Mouse (Mus musculus): ENCODE measurements around the gene Slc6a20b. TPM values are rescaled to one million over a fixed set of nuclear protein-coding genes. Genes with fewer than 3 reads are reported as not detected.

Gene Slc6a20b
- total and polyA plus RNA-seq, 3 experiments, result 0.02 TPM; not detected in 2

- Histone ChIP-seq H3K27me3 (ENCODE audit: control insufficient read depth, insufficient read depth, low read length) (no peaks in the 10 kb centered on the region), H3K79me2 (replicated peaks; ENCODE audit: control insufficient read depth, insufficient read depth, low read length) (no peaks in the 10 kb centered on the region), H3K4me3 (no peak overlapping the region), H3K36me3 (ENCODE audit: control insufficient read depth, insufficient read depth, low read length) (no peaks in the 10 kb centered on the region), H3K4me1 (ENCODE audit: control insufficient read depth, insufficient read depth, low read length) (no peaks in the 10 kb centered on the region; the same call in 1 of the 2 replicates), H3K27ac (no peak overlapping the region), H3K9ac (ENCODE audit: low read depth, low read length) (no peak overlapping the region)
- no peak for TF ChIP-seq CTCF (IDR thresholded peaks at IDR 0.05)
- no peak for TF ChIP-seq EP300 (IDR thresholded peaks at IDR 0.05; ENCODE audit: insufficient read depth, low read depth, low read length)
- WGBS, result 72% methylated on average over 1 of the region's 1 CpGs
- intact Hi-C loops (cut with DNase I), result no loop called here
- DNase-seq, result no peak
Measured at GRCm38 (mm10) chr9:123601529-123601928, 30.8 kb downstream of the Slc6a20b start.

GRCm38 (mm10) chr9:123597376-123597775 is 35.0 kb downstream of the Slc6a20b start:
- intact Hi-C loops (cut with DNase I), result no loop called here
- TF ChIP-seq EP300 (IDR thresholded peaks at IDR 0.05; ENCODE audit: insufficient read depth, low read depth, low read length) (no peak), POLR2A (IDR thresholded peaks at IDR 0.05; ENCODE audit: insufficient read depth, low read depth, low read length) (no peak), CTCF (IDR thresholded peaks at IDR 0.05) (no peak)

DNA sequence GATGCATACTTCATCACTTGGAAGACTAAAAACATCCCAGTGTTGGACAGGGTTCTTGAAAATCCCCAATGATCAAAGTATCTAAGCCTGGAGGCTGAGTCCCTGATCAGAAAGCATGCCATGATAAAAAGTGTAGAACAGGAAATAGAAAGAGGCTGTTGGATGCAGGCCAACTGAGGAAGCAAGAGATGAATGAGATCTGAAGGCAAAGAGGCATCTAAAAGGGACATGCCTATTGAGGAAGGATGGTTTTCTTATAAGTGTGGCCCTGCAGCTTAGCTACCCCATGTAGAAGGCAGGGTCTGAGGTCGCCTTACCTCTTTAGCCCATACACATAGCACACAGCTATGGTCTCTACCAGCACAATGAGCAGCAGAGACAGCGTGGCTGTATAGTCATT is 35.5 kb downstream of the Slc6a20b start:
- Histone ChIP-seq H3K4me1 (ENCODE audit: control insufficient read depth, insufficient read depth, low read length) (no peaks in the 10 kb centered on the region; the same call in 1 of the 2 replicates), H3K36me3 (ENCODE audit: control insufficient read depth, insufficient read depth, low read length) (no peaks in the 10 kb centered on the region; the same call in 1 of the 2 replicates), H3K27me3 (ENCODE audit: control insufficient read depth, insufficient read depth, low read length) (no peaks in the 10 kb centered on the region), H3K79me2 (replicated peaks; ENCODE audit: control insufficient read depth, insufficient read depth, low read length) (no peaks in the 10 kb centered on the region), H3K4me3 (no peak overlapping the region), H3K27ac (no peak overlapping the region), H3K9ac (ENCODE audit: low read depth, low read length) (no peak overlapping the region)
- 98% methylated on average over 2 of the region's 2 CpGs for WGBS
- intact Hi-C loops (cut with DNase I), result no loop called here
- DNase-seq, result no peak
- TF ChIP-seq POLR2A (IDR thresholded peaks at IDR 0.05; ENCODE audit: insufficient read depth, low read depth, low read length) (no peak), EP300 (IDR thresholded peaks at IDR 0.05; ENCODE audit: insufficient read depth, low read depth, low read length) (no peak), CTCF (IDR thresholded peaks at IDR 0.05) (no peak)

More at GRCm38 (mm10) chr9:123597376-123597775, 35.0 kb downstream of the Slc6a20b start:
- DNase-seq, result no peak
- Histone ChIP-seq H3K27me3 (ENCODE audit: control insufficient read depth, insufficient read depth, low read length) (no peaks in the 10 kb centered on the region), H3K4me3 (no peak overlapping the region), H3K9ac (ENCODE audit: low read depth, low read length) (no peak overlapping the region), H3K36me3 (ENCODE audit: control insufficient read depth, insufficient read depth, low read length) (no peaks in the 10 kb centered on the region; the same call in 1 of the 2 replicates), H3K79me2 (replicated peaks; ENCODE audit: control insufficient read depth, insufficient read depth, low read length) (no peaks in the 10 kb centered on the region), H3K4me1 (ENCODE audit: control insufficient read depth, insufficient read depth, low read length) (no peaks in the 10 kb centered on the region; the same call in 1 of the 2 replicates), H3K27ac (no peak overlapping the region)
- WGBS, result 93% methylated on average over 2 of the region's 2 CpGs

- Histone ChIP-seq H3K27ac (no peak overlapping the region), H3K79me2 (replicated peaks; ENCODE audit: control insufficient read depth, insufficient read depth, low read length) (no peaks in the 10 kb centered on the region), H3K27me3 (ENCODE audit: control insufficient read depth, insufficient read depth, low read length) (no peaks in the 10 kb centered on the region), H3K4me1 (ENCODE audit: control insufficient read depth, insufficient read depth, low read length) (no peaks in the 10 kb centered on the region; the same call in 1 of the 2 replicates), H3K36me3 (ENCODE audit: control insufficient read depth, insufficient read depth, low read length) (no peaks in the 10 kb centered on the region; the same call in 1 of the 2 replicates), H3K9ac (ENCODE audit: low read depth, low read length) (no peak overlapping the region), H3K4me3 (no peak overlapping the region)
- WGBS, result 78% methylated on average over 4 of the region's 4 CpGs
- intact Hi-C loops (cut with DNase I), result no loop called here
- TF ChIP-seq EP300 (IDR thresholded peaks at IDR 0.05; ENCODE audit: insufficient read depth, low read depth, low read length), result no peak
- no peak for DNase-seq
Measured at GRCm38 (mm10) chr9:123595194-123595593, 37.2 kb downstream of the Slc6a20b start.

DNA sequence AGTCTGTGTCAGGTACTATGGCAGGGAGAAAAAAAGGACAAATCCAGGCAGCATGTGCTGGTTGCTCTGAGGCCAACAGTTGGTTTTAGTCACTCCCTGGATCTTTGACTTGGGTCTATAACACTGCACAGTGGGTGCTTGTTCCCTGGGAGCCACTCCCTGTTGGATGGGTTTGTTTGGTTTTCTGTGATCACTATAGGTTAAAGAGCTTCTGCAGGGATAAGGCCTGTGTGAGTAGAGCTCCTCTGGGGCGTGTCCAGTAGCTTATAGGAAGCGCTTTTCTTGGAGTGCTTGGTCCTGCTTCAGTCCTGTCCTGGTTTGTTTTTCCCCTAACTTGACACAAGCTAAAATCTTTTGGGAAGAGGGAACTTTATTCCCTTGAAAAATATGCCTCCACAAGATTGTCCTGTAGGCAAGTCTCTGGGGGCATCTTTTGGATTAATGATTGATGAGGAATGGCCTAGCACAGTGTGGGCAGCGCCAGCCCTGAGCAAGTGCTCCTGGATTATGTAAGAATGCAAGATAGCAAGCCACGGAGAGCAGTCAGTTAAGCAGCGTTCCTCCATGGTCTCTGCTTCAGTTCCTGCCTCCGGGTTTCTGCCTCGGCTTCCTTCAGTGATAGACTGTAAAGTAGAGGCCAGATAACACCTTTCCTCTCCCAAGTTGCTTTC is 43.0 kb downstream of the Slc6a20b start:
- intact Hi-C loops (cut with DNase I), result no loop called here
- no peak overlapping the region for H3K27ac ChIP-seq
- H3K79me2 ChIP-seq (replicated peaks; ENCODE audit: control insufficient read depth, insufficient read depth, low read length), result no peaks in the 10 kb centered on the region
- H3K9ac ChIP-seq (ENCODE audit: low read depth, low read length), result no peak overlapping the region
- no peaks in the 10 kb centered on the region for H3K27me3 ChIP-seq (ENCODE audit: control insufficient read depth, insufficient read depth, low read length)
- no peak for DNase-seq
- no peak for TF ChIP-seq POLR2A (IDR thresholded peaks at IDR 0.05; ENCODE audit: insufficient read depth, low read depth, low read length)
- TF ChIP-seq EP300 (IDR thresholded peaks at IDR 0.05; ENCODE audit: insufficient read depth, low read depth, low read length), result no peak
- no peak for TF ChIP-seq CTCF (IDR thresholded peaks at IDR 0.05)
- H3K4me1 ChIP-seq (ENCODE audit: control insufficient read depth, insufficient read depth, low read length), result no peaks in the 10 kb centered on the region
- H3K36me3 ChIP-seq (ENCODE audit: control insufficient read depth, insufficient read depth, low read length), result peaks cover 2% of the 10 kb centered on the region
- no peak overlapping the region for H3K4me3 ChIP-seq
- 64% methylated on average over 7 of the region's 7 CpGs for WGBS

DNA sequence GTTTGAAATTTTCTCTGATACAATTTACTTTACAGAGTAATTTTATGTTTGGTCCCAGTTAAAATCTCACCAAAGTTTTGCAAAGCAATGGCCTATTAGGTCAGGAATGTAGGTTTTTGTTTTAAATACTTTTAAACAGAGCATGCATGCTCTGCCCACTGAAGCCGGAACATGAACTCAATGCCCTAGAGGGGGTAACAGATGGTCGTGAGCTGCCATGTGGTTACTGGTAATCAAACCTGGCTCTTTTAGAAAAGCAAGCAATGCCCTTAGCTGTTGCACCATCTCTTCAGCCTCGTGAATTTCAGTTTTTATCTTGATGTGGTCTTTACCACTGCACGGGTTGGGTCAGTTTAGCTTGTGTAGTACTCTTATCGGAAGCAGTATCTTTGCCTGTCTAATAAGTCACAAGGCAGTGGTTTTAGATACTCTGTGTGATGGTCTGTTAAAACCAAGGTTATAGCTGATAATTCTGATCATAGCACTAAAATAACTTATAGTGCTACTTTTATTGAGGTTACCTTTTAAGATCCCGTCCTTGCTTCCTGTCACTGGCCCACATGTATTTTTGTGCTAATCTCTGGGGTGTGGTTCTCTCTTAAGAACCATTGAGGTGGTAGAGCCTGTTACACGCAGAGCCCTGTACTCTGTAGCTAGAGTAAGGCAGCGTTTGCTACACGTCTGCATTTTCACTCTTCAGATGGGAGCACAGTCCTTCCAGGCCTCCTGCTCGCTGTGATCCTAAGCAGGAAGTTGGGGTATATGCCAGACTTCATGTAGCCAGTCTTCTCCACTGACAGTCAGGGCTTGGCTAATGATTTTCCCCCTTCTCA is 54.8 kb downstream of the Slc6a20b start:
- 84% methylated on average over 10 of the region's 10 CpGs for WGBS
- peaks cover 13% of the 10 kb centered on the region for H3K36me3 ChIP-seq (ENCODE audit: control insufficient read depth, insufficient read depth, low read length)
- no peak overlapping the region for H3K4me3 ChIP-seq
- H3K79me2 ChIP-seq (replicated peaks; ENCODE audit: control insufficient read depth, insufficient read depth, low read length), result 0 out of 2 replicates have a peak, but pooled peaks cover 2% of the 10 kb centered on the region
- intact Hi-C loops (cut with DNase I), result no loop called here
- DNase-seq, result no peak
- no peak overlapping the region for H3K9ac ChIP-seq (ENCODE audit: low read depth, low read length)
- H3K27ac ChIP-seq, result no peak overlapping the region
- no peaks in the 10 kb centered on the region for H3K27me3 ChIP-seq (ENCODE audit: control insufficient read depth, insufficient read depth, low read length)
- H3K4me1 ChIP-seq (ENCODE audit: control insufficient read depth, insufficient read depth, low read length), result no peaks in the 10 kb centered on the region
- TF ChIP-seq CTCF (IDR thresholded peaks at IDR 0.05) (no peak), POLR2A (IDR thresholded peaks at IDR 0.05; ENCODE audit: insufficient read depth, low read depth, low read length) (no peak), EP300 (IDR thresholded peaks at IDR 0.05; ENCODE audit: insufficient read depth, low read depth, low read length) (no peak)
